Mouse (Mus musculus): Measurements from ENCODE around the gene Rab37.

DNA sequence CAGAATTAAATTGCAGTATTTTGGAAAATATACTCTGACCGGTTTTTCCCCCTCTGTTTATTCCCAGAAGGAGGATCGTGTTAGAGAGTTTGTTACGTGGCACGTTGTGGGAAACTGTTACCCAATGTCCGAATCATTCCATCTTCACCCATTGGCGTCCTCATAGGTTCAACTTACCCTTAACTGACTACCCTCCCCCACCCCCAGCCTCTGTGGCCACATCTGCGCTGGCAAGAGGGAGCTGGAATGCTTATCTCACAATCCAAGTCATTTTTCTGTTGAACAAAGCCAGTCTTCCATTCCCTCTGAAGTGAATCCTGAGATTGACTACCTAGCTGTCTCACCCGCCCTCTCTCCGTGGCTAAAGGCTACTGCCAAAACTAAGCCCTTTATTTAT lies 71.0 kb downstream of the Rab37 start:
- no peak for TF ChIP-seq MAX (IDR thresholded peaks at IDR 0.05; ENCODE audit: low read depth)
- no peak for TF ChIP-seq POLR2A (IDR thresholded peaks at IDR 0.05; ENCODE audit: insufficient read length, low read depth)
- TF ChIP-seq MYOG (IDR thresholded peaks at IDR 0.05; ENCODE audit: control insufficient read depth in 1 of 3, insufficient read depth in 1 of 3, insufficient read length in 2 of 3, low read depth in 2 of 3), result no peak
- TF ChIP-seq CEBPB (IDR thresholded peaks at IDR 0.05; ENCODE audit: insufficient read depth, poor library complexity, severe bottlenecking), result no peak
- no peak for TF ChIP-seq E2F4 (IDR thresholded peaks at IDR 0.05; ENCODE audit: insufficient read depth)
- TF ChIP-seq TCF12 (IDR thresholded peaks at IDR 0.05; ENCODE audit: insufficient read depth, poor library complexity, severe bottlenecking), result no peak
- no peak for TF ChIP-seq SRF (IDR thresholded peaks at IDR 0.05; ENCODE audit: control insufficient read depth, insufficient read length, low read depth)
- TF ChIP-seq MYOD1 (IDR thresholded peaks at IDR 0.05; ENCODE audit: control insufficient read depth in 1 of 3, insufficient read length in 2 of 3, low read depth in 2 of 3), result no peak
- TF ChIP-seq USF1 (IDR thresholded peaks at IDR 0.05; ENCODE audit: low read depth), result no peak

Data from myocyte (in vitro differentiated cells).